Mouse (Mus musculus) heart, postnatal 0 days (tissue): Measurements from ENCODE around the gene Gja5.
A peak's percentile ranks its signal among the peaks of the same experiment; 100 is the strongest.

Experiments
- CTCF ChIP-seq: IDR thresholded peaks from 2 replicates; pipeline ENCODE4 v1.5.1; 2016; ENCODE audit warnings: antibody characterized with exemption, control low read depth, low read depth
- EP300 ChIP-seq: IDR thresholded peaks from 2 replicates; pipeline ENCODE4 v1.6.1; 2016; ENCODE audit warnings: antibody characterized with exemption, low read depth

DNA sequence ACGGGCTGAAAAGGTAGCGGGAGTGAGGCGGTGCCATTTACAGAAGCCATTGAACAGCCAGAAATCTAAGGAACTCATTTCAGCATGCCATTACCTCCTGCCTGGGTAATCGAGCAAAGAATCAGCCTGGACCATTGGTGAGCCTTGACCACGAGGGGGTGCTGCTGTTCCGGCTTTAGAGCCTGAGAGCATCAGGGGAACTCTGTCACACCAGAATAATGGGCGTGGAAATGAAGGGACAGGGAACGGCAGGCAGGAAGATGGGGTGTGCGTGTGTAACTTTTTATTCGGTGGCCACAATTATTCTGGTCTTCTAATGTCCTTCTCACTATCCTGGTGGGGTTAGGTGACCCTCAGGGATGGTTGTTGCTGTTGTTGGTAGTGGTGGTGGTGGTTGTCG, 34.2 kb downstream of the Gja5 start:
- TF ChIP-seq CTCF (peak; percentile 99), EP300 (no peak)
